Mouse (Mus musculus): ENCODE data around the gene Adra2c. TPM values are rescaled to one million over a fixed set of nuclear protein-coding genes. Genes with fewer than 3 reads are reported as not detected.
A peak's percentile ranks its signal among the peaks of the same experiment; 100 is the strongest.

Adra2c gene
- polyA plus RNA-seq, 1 experiment from 2014 or later, result 0.06 TPM

- H3K9ac ChIP-seq, result no peak overlapping the region
- ATAC-seq (ENCODE audit: insufficient read depth, low FRiP score, low read depth), result no peak
- H3K4me3 ChIP-seq (replicated peaks), result peak overlapping the region; percentile 5
- no peaks in the 10 kb centered on the region for H3K9me3 ChIP-seq
- H3K27ac ChIP-seq, result no peak overlapping the region
- peak overlapping the region; percentile 45 for H3K4me2 ChIP-seq
- no peaks in the 10 kb centered on the region for H3K36me3 ChIP-seq
- no peaks in the 10 kb centered on the region for H3K4me1 ChIP-seq
- 1% methylated on average over 21 of the region's 21 CpGs for WGBS
- peaks cover 25% of the 10 kb centered on the region for H3K27me3 ChIP-seq (replicated peaks)
These were observed 35.2 kb downstream of the Adra2c start for GRCm38 (mm10) chr5:35313231-35313821.

GRCm38 (mm10) chr5:35313826-35314586 lies 35.9 kb downstream of the Adra2c start:
- Histone ChIP-seq H3K27me3 (replicated peaks) (peaks cover 25% of the 10 kb centered on the region), H3K27ac (no peak overlapping the region), H3K4me3 (replicated peaks) (peak overlapping the region; percentile 5), H3K36me3 (no peaks in the 10 kb centered on the region), H3K4me1 (no peaks in the 10 kb centered on the region), H3K4me2 (peak overlapping the region; percentile 45), H3K9me3 (no peaks in the 10 kb centered on the region), H3K9ac (no peak overlapping the region)
- 19% methylated on average over 18 of the region's 18 CpGs for WGBS
- no peak for ATAC-seq (ENCODE audit: insufficient read depth, low FRiP score, low read depth)

- no peak for ATAC-seq (ENCODE audit: insufficient read depth, low FRiP score, low read depth)
These were observed 36.5 kb downstream of the Adra2c start for GRCm38 (mm10) chr5:35314629-35315028.

GRCm38 (mm10) chr5:35315204-35315603 lies 37.1 kb downstream of the Adra2c start:
- Histone ChIP-seq H3K36me3 (no peaks in the 10 kb centered on the region), H3K4me1 (no peaks in the 10 kb centered on the region), H3K4me3 (replicated peaks) (no peak overlapping the region), H3K9ac (no peak overlapping the region), H3K4me2 (no peak overlapping the region), H3K27ac (no peak overlapping the region), H3K27me3 (replicated peaks) (peaks cover 25% of the 10 kb centered on the region), H3K9me3 (no peaks in the 10 kb centered on the region)
- no peak for ATAC-seq (ENCODE audit: insufficient read depth, low FRiP score, low read depth)
- 80% methylated on average over 3 of the region's 3 CpGs for WGBS

More at GRCm38 (mm10) chr5:35314629-35315028, 36.5 kb downstream of the Adra2c start:
- no peaks in the 10 kb centered on the region for H3K4me1 ChIP-seq
- H3K27me3 ChIP-seq (replicated peaks), result peaks cover 25% of the 10 kb centered on the region
- WGBS, result 13% methylated on average over 3 of the region's 3 CpGs
- no peak overlapping the region for H3K4me2 ChIP-seq
- H3K36me3 ChIP-seq, result no peaks in the 10 kb centered on the region
- no peak overlapping the region for H3K9ac ChIP-seq
- H3K27ac ChIP-seq, result no peak overlapping the region
- no peak overlapping the region for H3K4me3 ChIP-seq (replicated peaks)
- no peaks in the 10 kb centered on the region for H3K9me3 ChIP-seq

GRCm38 (mm10) chr5:35320650-35321049 lies 42.5 kb downstream of the Adra2c start:
- 68% methylated on average over 2 of the region's 2 CpGs for WGBS
- no peak overlapping the region for H3K4me2 ChIP-seq
- no peak overlapping the region for H3K9ac ChIP-seq
- no peaks in the 10 kb centered on the region for H3K4me1 ChIP-seq
- ATAC-seq (ENCODE audit: insufficient read depth, low FRiP score, low read depth), result no peak
- H3K27me3 ChIP-seq (replicated peaks), result no peaks in the 10 kb centered on the region
- no peak overlapping the region for H3K4me3 ChIP-seq (replicated peaks)
- H3K27ac ChIP-seq, result no peak overlapping the region
- no peaks in the 10 kb centered on the region for H3K36me3 ChIP-seq
- no peaks in the 10 kb centered on the region for H3K9me3 ChIP-seq

- Histone ChIP-seq H3K4me1 (no peaks in the 10 kb centered on the region), H3K36me3 (no peaks in the 10 kb centered on the region), H3K4me3 (replicated peaks) (no peak overlapping the region), H3K27ac (no peak overlapping the region), H3K4me2 (no peak overlapping the region), H3K27me3 (replicated peaks) (no peaks in the 10 kb centered on the region), H3K9ac (no peak overlapping the region), H3K9me3 (no peaks in the 10 kb centered on the region)
- WGBS, result 71% methylated on average over 4 of the region's 4 CpGs
- ATAC-seq (ENCODE audit: insufficient read depth, low FRiP score, low read depth), result no peak
These were observed 52.7 kb downstream of the Adra2c start for GRCm38 (mm10) chr5:35330822-35331221.

Other genes with a start within 250 kb of the Adra2c start
- gene Hgfac, start 236.8 kb upstream of the Adra2c start, polyA plus RNA-seq (2015; fragmentation: Nextera tagmentation; extraction: Ambion mirVana), result 5.2 and 9.3 TPM in 2 replicates
- 1.8 and 2.1 TPM in 2 replicates for gene Dok7, start 221.6 kb upstream of the Adra2c start, polyA plus RNA-seq (2015; fragmentation: Nextera tagmentation; extraction: Ambion mirVana)
- gene Lrpap1, start 172.6 kb upstream of the Adra2c start, polyA plus RNA-seq (2015; fragmentation: Nextera tagmentation; extraction: Ambion mirVana), result 136 and 168 TPM in 2 replicates
- gene Hmx1, start 110.8 kb downstream of the Adra2c start, polyA plus RNA-seq (2015; fragmentation: Nextera tagmentation; extraction: Ambion mirVana), result 0.36 TPM in 1 of 2 replicates, not detected in the other
- 8.3 and 10.8 TPM in 2 replicates for gene Cpz, start 247.4 kb downstream of the Adra2c start, polyA plus RNA-seq (2015; fragmentation: Nextera tagmentation; extraction: Ambion mirVana)